Mouse (Mus musculus) E14TG2a.4 (cell line): ENCODE data around the gene Ikzf3.

Experiments
- CTCF ChIP-seq: conservative IDR thresholded peaks from 2 replicates; pipeline ENCODE4 v1.5.1; 2014; ENCODE audit warnings: low read length
- POU5F1 ChIP-seq: IDR thresholded peaks from 2 replicates; pipeline ENCODE4 v1.6.1; 2014; ENCODE audit warnings: low read length, borderline replicate concordance

DNA sequence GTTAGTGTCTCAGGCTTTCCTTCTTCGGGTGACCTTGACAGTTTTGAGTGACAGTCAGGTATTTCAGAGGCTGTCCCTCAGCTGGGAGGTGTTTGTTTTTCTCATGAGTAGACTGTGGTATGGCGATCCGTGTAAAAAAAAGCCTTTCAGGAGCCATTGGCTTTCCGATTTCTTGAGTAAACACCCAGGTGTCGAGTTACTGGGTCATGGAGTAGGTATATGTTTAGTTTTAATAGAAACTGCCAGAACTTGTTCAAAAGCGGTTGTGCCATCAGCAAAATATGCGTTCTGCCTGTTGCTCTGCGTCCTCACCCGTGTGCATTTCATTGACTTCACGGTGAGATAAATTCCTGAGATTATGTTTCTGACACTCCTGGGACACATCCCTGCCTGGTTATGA lies 25.4 kb downstream of the Ikzf3 start:
- TF ChIP-seq CTCF (no peak), POU5F1 (no peak)
